Mouse (Mus musculus) heart, postnatal 0 days (tissue): Measurements from ENCODE around the gene Iqcd. TPM values are rescaled to one million over a fixed set of nuclear protein-coding genes. Genes with fewer than 3 reads are reported as not detected.

Experiments
- ATAC-seq: fragments of 200-750 bp; cut with Nextera tagmentation; 2 replicates; pipeline ENCODE4 v1.8.0; 2017; ENCODE audit warnings: low read depth, moderate number of reproducible peaks, moderate library complexity; ENCODE audit not compliant: insufficient read depth
- DNase-seq: peaks from one replicate; pipeline ENCODE4 v3.0.0-alpha.2; 2016; ENCODE audit warnings: low spot score
- H3K27ac ChIP-seq: fragments of 300-500 bp; sonication (generic); 2 replicates; pipeline ENCODE4 v1.5.1; 2014; ENCODE audit warnings: low read depth, mild to moderate bottlenecking
- H3K27me3 ChIP-seq: fragments of 300-500 bp; sonication (generic); 2 replicates; pipeline ENCODE4 v1.6.1; 2014; ENCODE audit warnings: low read length, mixed read lengths; ENCODE audit not compliant: control insufficient read depth, insufficient read depth
- H3K36me3 ChIP-seq: fragments of 300-500 bp; sonication (generic); replicated peaks from 2 replicates; pipeline ENCODE4 v1.6.1; 2014; ENCODE audit warnings: low read length, mixed read lengths; ENCODE audit not compliant: control insufficient read depth, insufficient read depth
- H3K4me1 ChIP-seq: fragments of 300-500 bp; sonication (generic); 2 replicates; pipeline ENCODE4 v1.6.1; 2014; ENCODE audit warnings: antibody characterized with exemption; ENCODE audit not compliant: control insufficient read depth, insufficient read depth
- H3K4me2 ChIP-seq: fragments of 300-500 bp; sonication (generic); 2 replicates; pipeline ENCODE4 v1.6.1; 2014; ENCODE audit warnings: low read depth, mild to moderate bottlenecking, low read length, moderate library complexity
- H3K4me3 ChIP-seq: fragments of 300-500 bp; sonication (generic); 2 replicates; pipeline ENCODE4 v1.5.1; 2014; ENCODE audit warnings: low read depth, low read length
- H3K9ac ChIP-seq: fragments of 300-500 bp; sonication (generic); replicated peaks from 2 replicates; pipeline ENCODE4 v1.6.1; 2014; ENCODE audit warnings: low read depth, low read length, mixed read lengths
- H3K9me3 ChIP-seq: fragments of 300-500 bp; sonication (generic); replicated peaks from 2 replicates; pipeline ENCODE4 v1.6.1; 2016; ENCODE audit warnings: low read length; ENCODE audit not compliant: control insufficient read depth
- CTCF ChIP-seq: IDR thresholded peaks from 2 replicates; pipeline ENCODE4 v1.5.1; 2016; ENCODE audit warnings: antibody characterized with exemption, control low read depth, low read depth
- EP300 ChIP-seq: IDR thresholded peaks from 2 replicates; pipeline ENCODE4 v1.6.1; 2016; ENCODE audit warnings: antibody characterized with exemption, low read depth
- WGBS: fragments of 180-500 bp; shearing (Covaris S2); extraction: QIAGEN DNeasy Blood & Tissue Kit; methylation state at CpG from one replicate; pipeline ENCODE4 v1.1.7; 2014; 5-methylcytosine and 5-hydroxymethylcytosine counted together
- polyA plus RNA-seq: library from polyadenylated mRNA; unstranded; fragments of >200 nt; fragmentation: Nextera tagmentation; extraction: Ambion mirVana; gene quantifications from 2 replicates; pipeline ENCODE4 v1.2.1, GENCODE M21; 2015
- total RNA-seq: library from RNA; depleted of rRNA; stranded (reverse); fragments of >200 nt; gene quantifications from 2 replicates; pipeline ENCODE4 v1.2.3, GENCODE M21; 2014; ENCODE audit warnings: low replicate concordance

Iqcd gene
- total and polyA plus RNA-seq, 2 experiments from 2014 or later: 0.18 TPM; not detected in 1

DNA sequence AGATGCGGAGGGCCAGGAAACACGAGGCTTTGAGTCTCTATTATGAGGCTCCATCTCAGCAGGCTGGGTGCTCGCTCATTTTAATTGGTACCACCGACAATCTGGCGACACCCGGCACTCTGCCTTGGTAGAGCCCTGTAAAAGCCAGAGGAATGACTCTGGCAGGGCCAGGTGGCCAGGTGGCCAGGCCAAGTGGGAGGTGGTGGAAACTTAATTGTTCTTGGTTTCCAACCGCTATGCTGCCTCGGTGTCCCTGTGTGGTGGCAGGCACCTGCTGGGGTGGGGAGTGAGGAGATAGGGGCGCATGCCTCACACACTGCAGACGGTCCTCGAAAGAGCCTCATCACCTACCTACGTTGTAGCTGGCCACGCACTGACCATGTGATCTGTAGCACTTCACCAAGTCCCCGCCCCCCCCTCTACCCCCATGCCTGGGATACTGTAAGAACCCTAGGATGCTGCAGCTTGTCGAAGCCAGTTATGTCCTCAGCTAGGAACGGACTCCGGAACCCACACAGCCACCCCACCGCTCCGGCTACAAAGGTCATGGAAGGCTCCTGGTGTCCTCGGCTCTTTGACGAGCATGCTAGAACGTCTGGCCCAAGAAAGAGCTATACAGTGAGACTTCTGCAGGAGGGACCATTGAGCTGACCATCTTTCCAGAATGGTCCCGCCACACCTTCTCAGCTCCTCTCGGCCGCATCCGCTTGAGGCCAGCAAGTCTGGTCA, 8.8 kb upstream of the Iqcd start:
- Histone ChIP-seq H3K27ac (peak overlapping the region; percentile 75; the same call in 1 of the 2 replicates), H3K9ac (no peak overlapping the region), H3K4me2 (peak overlapping the region; percentile 35; the same call in 1 of the 2 replicates), H3K9me3 (no peaks in the 10 kb centered on the region), H3K27me3 (no peaks in the 10 kb centered on the region), H3K4me3 (no peak overlapping the region), H3K4me1 (peaks cover 8% of the 10 kb centered on the region), H3K36me3 (peaks cover 22% of the 10 kb centered on the region)
- TF ChIP-seq CTCF (no peak), EP300 (no peak)
- DNase-seq (no peak), ATAC-seq (no peak)
- 91% methylated on average over 26 of the region's 26 CpGs for WGBS

DNA sequence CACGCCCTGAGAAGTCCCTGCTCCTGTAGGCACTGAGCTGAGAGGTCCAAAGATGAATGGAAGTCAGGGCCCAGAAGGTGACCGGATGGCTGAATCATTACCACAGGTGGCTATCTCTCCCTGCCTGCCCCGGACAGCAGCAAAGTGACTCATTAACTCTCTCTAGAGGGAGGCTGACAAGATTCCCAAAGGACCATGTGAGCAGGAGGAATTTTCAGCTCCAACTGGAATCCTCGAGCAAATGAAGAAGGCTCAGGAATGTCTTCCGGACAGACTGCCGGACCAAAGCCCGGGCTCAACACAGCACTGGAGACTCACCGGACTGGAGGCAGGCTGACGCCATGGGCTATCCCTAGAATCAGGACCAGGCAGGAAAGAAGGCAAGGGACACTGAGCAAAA, 6.8 kb upstream of the Iqcd start:
- peaks cover 22% of the 10 kb centered on the region for H3K36me3 ChIP-seq
- H3K27ac ChIP-seq: 0 out of 2 replicates have a peak overlapping the region, but pooled peaks have one; percentile 46
- WGBS: 69% methylated on average over 9 of the region's 9 CpGs
- H3K4me1 ChIP-seq: peaks cover 15% of the 10 kb centered on the region
- H3K27me3 ChIP-seq: no peaks in the 10 kb centered on the region
- H3K4me3 ChIP-seq: no peak overlapping the region
- no peak for ATAC-seq
- H3K9me3 ChIP-seq: no peaks in the 10 kb centered on the region
- no peak for TF ChIP-seq CTCF
- TF ChIP-seq EP300: no peak
- H3K4me2 ChIP-seq: no peak overlapping the region
- no peak overlapping the region for H3K9ac ChIP-seq
- DNase-seq: no peak

DNA sequence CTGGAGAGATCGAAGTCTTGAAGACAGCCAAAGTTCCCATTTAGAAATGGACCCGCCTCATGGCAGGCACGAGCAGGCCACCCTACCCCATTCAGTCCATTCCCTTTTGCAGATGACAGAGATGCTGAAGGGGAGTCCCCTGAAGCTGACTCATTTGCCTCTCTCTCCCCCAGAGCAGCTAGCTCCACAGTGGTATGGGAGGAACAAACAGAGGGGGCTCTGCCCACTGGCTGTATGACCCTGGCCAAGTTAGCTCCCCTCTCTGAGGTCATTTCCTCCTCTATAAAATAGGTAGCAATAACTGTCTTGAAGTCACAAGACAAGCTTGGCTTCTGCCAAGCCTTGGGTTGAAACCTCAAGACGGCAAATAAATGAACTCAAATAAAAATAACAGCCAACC, 5.3 kb upstream of the Iqcd start:
- Histone ChIP-seq H3K27me3 (no peaks in the 10 kb centered on the region), H3K9ac (no peak overlapping the region), H3K4me3 (no peak overlapping the region), H3K4me2 (no peak overlapping the region), H3K9me3 (no peaks in the 10 kb centered on the region), H3K4me1 (peaks cover 21% of the 10 kb centered on the region), H3K27ac (no peak overlapping the region), H3K36me3 (peaks cover 22% of the 10 kb centered on the region)
- DNase-seq: no peak
- WGBS: 90% methylated on average over 4 of the region's 4 CpGs
- no peak for ATAC-seq
- TF ChIP-seq CTCF (no peak), EP300 (no peak)

DNA sequence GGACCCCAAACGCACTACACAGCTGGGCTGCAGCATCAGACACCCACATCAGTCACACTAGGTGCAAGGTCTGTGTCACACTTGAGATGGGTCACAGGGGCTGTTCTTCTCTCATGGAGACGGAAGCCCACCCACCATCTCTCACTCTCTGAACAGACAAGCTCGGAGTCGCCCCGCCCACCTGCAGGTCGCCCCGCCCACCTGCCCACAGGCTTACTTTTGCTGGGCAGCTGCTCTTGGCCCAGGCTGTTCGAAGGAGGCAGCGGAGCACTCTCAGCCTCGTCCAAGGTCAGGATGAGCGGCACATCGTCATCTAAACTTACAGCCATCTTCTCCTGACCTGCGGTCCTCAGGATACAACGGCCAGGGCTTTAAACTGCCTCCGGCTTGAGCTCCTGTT, 3.8 kb upstream of the Iqcd start:
- TF ChIP-seq EP300 (no peak), CTCF (no peak)
- H3K4me3 ChIP-seq: no peak overlapping the region
- H3K36me3 ChIP-seq: peaks cover 22% of the 10 kb centered on the region
- no peaks in the 10 kb centered on the region for H3K27me3 ChIP-seq
- 70% methylated on average over 15 of the region's 15 CpGs for WGBS
- no peaks in the 10 kb centered on the region for H3K9me3 ChIP-seq
- H3K4me1 ChIP-seq: peaks cover 19% of the 10 kb centered on the region
- ATAC-seq (no peak), DNase-seq (no peak)
- no peak overlapping the region for H3K27ac ChIP-seq
- H3K9ac ChIP-seq: no peak overlapping the region
- no peak overlapping the region for H3K4me2 ChIP-seq

DNA sequence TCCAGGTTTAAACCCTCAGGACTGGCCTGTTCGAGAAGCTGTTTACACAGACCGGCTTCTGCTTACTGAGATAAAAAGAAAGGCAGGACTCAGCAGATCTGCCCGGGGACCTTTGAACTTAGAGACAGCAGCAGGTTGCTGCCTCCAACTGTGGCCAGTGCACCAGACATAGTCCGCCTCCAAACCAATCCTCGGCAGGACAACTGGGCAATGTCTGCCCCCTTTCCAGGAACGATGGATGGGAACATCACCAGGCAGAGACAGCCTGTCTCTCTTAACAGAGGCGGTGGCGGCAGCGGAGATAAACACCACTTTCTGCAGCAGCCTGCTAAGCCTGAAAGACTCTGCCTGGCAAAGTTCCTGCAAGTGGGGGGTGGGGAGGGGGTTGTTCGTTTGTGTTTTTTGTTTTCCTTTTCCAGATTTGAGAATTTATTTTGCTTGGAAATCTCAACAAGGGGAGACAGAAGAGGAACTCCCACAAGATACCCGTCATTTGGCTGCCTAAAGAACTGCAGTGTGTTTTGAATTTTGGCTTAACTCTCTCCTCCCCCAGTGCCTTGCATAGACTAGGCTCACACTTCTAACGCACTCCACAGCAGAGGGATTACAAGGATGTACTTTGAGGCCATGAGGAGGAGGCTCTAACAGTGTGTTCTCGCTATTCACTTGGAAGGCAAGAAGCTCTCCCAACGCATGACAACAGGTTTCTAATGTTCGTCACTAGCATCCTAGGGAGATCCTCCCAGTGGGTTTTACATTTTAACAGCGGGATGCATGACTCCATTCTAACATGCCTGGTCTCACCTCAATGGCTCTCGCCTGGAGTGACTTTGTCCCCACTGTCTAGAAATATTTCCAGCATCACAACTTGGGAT, 1.8 kb upstream of the Iqcd start:
- peak; percentile 41 for DNase-seq
- no peaks in the 10 kb centered on the region for H3K27me3 ChIP-seq
- peak overlapping the region; percentile 78 for H3K4me3 ChIP-seq
- peaks cover 22% of the 10 kb centered on the region for H3K36me3 ChIP-seq
- peak overlapping the region; percentile 94 for H3K4me2 ChIP-seq
- peak overlapping the region; percentile 75 for H3K27ac ChIP-seq
- no peak for ATAC-seq
- 11% methylated on average over 17 of the region's 17 CpGs for WGBS
- no peak for TF ChIP-seq EP300
- TF ChIP-seq CTCF: no peak
- H3K9me3 ChIP-seq: no peaks in the 10 kb centered on the region
- peaks cover 19% of the 10 kb centered on the region; the same call in 1 of the 2 replicates for H3K4me1 ChIP-seq
- H3K9ac ChIP-seq: no peak overlapping the region
